Mouse (Mus musculus): ENCODE measurements around the gene Nrxn1.

Gene Nrxn1

DNA sequence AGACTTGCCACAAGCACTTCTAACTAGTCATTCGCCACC, at the start of gene Nrxn1:
Gene Nrxn1, minus strand, starts transcription at position 30 of the 39 bp plus-strand sequence.
- no peak for DNase-seq (ENCODE audit: low spot score)

- DNase-seq (ENCODE audit: low spot score), result no peak
Observed at GRCm38 (mm10) chr17:91136859-91137258, 44.0 kb upstream of the Nrxn1 start.

GRCm38 (mm10) chr17:91112880-91113628, 20.2 kb upstream of the Nrxn1 start:
- no peak for DNase-seq (ENCODE audit: low spot score)

DNA sequence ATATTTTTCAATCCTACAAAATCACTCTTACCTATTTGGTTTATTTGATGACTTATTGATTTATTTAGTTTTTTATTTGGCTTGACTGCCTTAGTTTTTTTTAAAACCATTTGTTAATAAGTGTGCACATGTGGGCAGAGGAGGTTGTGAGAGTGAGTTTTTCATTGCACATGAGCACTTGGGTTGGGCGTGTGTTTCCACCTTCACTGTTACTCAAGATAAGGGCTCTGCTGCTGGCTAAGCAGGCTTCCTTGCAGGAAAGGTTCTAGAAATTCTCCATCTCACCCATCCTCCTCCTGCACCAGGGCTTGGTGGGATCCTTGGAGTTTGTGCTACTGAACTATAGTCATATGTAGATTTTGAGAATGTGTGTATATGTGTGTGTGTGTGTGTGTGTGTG, 19.2 kb upstream of the Nrxn1 start:
- no peak for DNase-seq (ENCODE audit: low spot score)

- DNase-seq (ENCODE audit: low spot score), result peak; percentile 29
Observed at GRCm38 (mm10) chr17:91093081-91093875, 407 bp upstream of the Nrxn1 start.

DNA sequence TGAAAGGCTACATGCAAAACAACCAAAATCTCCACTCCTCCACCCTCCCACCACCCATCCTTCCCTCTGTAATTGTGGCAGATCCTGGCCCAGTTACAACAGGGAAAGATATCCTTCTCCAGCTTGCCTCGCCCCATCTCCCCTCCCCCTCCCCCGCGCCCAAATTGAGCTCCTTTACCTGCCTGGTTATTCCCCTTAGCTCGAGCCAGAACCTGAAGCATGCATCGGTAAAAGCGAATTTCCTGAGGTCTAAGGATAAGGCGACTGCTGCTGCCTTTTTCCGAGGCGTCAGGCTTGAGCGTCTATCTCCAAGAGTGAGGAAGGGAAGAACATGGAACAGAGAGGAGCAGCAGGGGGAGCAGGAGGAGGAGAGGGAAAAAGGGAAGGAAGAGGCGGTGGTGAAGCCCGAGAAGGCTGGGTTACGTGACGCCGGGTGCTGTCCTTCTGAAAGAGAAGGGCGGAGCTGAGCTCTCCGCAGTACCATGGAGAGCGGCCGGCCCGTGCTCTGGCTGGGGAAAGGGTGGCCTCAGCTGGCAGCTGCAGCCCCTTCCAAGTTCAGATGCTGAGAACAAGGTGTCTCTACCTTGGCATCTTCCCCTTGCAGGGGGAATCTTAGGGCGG, 340 bp downstream of the Nrxn1 start:
- peak; percentile 82 for DNase-seq (ENCODE audit: low spot score)

DNA sequence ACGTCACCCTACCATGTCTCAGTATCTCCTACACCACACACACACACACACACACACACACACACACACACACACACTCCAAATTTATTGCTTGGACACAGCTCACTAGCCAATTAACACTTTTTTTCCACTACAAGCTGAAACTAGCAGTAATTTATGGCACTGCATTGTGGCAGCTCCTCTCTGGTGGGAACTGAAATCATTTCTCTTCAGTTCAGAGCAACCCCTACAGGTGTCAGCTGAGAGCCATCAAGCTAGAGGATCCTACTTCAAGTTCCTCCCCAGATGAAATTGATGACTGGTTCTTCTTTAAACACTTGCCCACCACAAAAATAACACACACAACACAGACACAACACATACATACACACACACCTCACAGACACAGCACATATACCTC, 2.2 kb downstream of the Nrxn1 start:
- no peak for DNase-seq (ENCODE audit: low spot score)

GRCm38 (mm10) chr17:91088991-91089390, 3.9 kb downstream of the Nrxn1 start:
- no peak for DNase-seq (ENCODE audit: low spot score)

GRCm38 (mm10) chr17:91088037-91088715, 4.7 kb downstream of the Nrxn1 start:
- no peak for DNase-seq (ENCODE audit: low spot score)

DNA sequence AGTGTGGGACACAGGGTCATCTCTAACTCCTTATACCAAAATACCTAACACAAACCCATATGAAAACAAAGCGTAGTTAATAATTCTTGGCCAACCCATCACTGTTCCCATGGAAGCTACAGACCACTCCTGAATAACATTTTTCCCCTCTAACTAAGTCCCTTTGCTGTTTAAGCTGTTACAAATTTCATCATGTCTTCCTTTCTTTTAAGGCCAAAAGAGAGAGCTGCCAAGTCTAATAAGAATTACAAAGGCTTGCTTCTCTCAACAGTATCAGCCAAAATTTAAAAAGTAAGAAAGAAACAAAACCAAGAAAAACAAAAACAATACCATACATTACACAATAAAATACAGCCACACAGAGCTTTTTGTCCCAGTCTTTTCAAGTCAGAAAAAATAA, 6.5 kb downstream of the Nrxn1 start:
- DNase-seq (ENCODE audit: low spot score), result no peak

- peak; percentile 71 for DNase-seq (ENCODE audit: low spot score)
Observed at GRCm38 (mm10) chr17:91085416-91085815, 7.5 kb downstream of the Nrxn1 start.

- no peak for DNase-seq (ENCODE audit: low spot score)
Observed at GRCm38 (mm10) chr17:91079096-91079495, 13.8 kb downstream of the Nrxn1 start.

DNA sequence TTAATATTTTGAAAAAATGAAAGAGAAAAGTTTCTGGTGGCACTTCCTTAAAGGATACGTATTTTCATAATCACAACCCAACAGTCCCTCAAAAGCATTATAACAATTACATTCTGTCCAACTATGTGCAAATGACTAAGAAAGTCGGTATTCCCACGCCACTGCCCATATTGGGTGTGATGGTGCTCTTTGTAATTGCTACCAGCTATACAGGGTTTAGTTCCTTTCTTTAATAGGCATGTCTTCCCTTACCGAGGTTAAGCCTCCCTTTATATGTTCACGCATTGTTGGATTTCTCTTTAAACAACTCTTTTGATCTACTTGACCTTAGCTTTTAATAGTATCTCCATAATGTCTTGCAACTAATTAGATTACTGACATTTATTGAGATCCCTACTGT, 18.1 kb downstream of the Nrxn1 start:
- no peak for DNase-seq (ENCODE audit: low spot score)

DNA sequence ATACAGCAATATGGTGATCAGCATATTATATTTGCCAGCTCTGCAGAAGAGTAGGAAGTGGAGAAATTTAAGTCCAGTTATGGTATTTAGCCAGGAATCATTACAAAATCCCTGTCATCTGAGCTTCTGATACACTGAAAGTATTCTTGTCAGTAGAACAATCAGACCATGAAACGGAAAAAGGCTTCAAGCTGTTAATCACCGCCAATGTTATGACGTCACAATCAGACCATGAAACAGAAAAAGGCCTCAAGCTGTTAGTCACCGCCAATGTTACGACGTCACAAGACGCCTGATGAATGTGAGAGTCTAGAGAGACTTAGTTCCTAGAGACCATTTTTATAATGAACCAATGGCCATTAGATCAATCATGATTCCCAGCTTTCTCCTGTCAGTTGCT, 59.4 kb downstream of the Nrxn1 start:
- DNase-seq (ENCODE audit: low spot score), result peak; percentile 19

DNA sequence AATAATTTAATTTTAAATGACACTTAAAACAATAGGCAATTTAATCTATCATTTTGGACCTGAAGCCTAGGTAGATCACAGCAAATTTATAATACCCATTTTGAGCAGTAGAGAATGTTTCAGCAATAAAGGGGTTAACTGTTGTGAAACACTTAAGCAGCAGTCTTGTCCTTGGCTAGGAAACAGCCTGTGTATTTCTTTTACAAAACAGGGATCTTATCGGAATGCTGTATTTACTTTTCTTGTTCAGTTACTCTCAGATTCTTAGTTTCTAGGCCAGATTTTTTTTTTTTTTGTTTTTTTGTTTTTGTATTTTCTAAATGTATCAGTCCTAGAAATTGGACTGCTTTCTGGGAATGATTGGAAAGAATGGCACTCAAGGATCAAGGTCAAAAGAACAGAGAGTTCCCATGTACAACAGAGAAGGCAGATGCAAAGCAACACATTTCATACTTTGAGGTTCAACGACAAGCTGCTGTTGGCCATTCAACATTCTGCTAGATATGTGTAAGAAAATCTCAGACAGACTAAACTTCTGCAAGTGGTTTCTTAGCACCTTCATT, 67.7 kb downstream of the Nrxn1 start:
- DNase-seq (ENCODE audit: low spot score), result no peak

DNA sequence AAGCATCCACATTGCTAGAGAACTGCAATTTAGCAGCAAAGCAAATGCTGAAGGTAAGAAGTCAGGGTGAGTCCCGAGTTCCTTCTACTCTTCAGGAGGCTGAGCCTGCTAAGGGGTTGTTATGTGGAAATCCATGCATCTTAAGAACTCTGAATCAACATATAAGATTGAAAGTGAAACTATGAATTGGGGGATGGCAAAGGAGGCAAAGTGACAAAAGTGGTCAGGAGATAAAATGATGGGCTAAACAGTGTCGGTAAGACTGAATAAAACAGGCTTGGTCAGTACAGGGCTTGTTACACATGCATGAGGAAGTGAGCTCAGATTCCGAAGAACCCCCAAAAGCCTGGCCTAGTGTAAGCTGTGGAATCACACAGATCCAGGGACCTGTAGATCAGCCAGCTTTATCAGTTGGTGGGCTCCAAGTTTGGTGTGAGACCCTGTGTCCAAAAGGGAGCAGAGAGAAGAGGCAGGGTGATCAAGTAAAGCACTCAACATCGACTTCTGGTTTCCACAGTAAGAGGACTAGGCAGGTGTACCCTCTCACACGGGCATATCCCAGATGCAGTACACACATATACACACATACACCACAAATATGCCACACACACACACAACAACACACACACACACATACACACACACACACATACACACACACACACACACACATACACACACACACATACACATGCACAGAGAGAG, 85.3 kb downstream of the Nrxn1 start:
- DNase-seq (ENCODE audit: low spot score), result no peak

GRCm38 (mm10) chr17:91000389-91000788, 92.5 kb downstream of the Nrxn1 start:
- DNase-seq (ENCODE audit: low spot score), result no peak

GRCm38 (mm10) chr17:90999667-91000154, 93.2 kb downstream of the Nrxn1 start:
- no peak for DNase-seq (ENCODE audit: low spot score)

DNA sequence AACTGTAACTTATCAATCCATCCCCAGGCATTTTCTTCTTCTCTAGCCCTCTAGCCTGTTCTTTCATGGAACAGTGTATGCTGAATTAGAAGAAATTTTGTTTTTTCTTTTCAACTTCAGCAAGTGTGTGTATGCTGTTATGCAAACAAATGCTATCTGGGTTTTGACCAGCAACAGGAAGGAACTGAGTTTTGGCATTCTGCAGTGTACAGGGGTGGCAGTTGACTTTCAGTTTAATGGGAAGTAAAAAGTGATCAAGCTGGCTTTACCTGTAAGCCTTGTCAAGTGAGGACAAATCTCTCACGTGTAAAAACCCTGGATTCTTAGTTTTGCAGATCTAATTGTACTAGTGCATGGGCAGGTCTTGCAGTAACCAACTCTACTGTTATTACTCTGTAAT, 95.2 kb downstream of the Nrxn1 start:
- DNase-seq (ENCODE audit: low spot score), result no peak

DNA sequence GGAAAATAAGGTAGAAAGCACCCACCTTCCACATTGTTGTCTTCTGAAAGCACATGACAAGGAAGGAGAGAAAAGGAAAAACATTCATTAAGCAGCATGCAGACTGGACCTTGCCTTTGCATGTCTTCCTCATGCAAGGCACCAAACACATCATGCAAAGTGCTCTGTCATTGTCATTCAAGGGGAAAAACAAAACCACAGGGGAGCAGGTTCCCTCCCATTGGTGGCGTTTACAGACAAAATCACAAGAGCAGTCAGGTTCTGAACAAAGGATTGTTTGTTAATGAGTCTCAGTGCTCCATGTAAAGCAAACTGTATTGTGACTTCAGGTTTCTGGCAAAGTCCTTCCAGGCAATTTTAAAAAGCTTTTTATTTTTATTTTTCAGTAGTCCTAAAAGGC, 97.4 kb downstream of the Nrxn1 start:
- peak; percentile 64 for DNase-seq (ENCODE audit: low spot score)

GRCm38 (mm10) chr17:90994247-90994646, 98.6 kb downstream of the Nrxn1 start:
- no peak for DNase-seq (ENCODE audit: low spot score)

DNA sequence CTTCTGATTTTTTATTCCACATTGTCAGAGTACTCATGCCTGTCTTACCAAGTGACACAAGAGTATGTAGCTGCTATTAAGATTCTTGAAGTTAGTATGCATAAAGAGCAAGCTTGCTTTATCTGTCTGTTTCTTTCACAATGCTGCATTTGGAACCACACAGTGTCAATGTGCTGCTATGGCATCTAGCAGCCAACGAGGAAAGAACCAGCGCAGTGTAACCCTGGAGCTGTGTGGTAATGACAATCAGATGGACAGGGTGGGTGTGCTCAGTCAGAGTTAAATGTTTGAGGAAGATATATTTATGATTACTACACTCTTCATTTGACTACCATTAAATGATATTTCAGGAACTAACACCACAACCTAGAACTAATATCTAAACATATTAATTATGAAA, 102.1 kb downstream of the Nrxn1 start:
- DNase-seq (ENCODE audit: low spot score), result no peak
